Mouse (Mus musculus) ES-Bruce4 (cell line): ENCODE results near the gene Hepacam2. TPM values are rescaled to one million over a fixed set of nuclear protein-coding genes. Genes with fewer than 3 reads are reported as not detected.
"Not testable (repeated sequence)": the region's sequence is repeated elsewhere in the genome, so short reads cannot be mapped to it uniquely, and the experiment has no call there.

Experiments
- H3K27ac ChIP-seq: 2 replicates; pipeline ENCODE4 v1.5.1; 2012; ENCODE audit warnings: low read length, inconsistent platforms; ENCODE audit not compliant: insufficient read depth
- H3K27me3 ChIP-seq: 2 replicates; pipeline ENCODE4 v1.6.1; 2012; ENCODE audit warnings: mild to moderate bottlenecking, low read length, inconsistent platforms; ENCODE audit not compliant: control insufficient read depth, poor library complexity, insufficient read depth, severe bottlenecking
- H3K36me3 ChIP-seq: 2 replicates; pipeline ENCODE4 v1.6.1; 2012; ENCODE audit warnings: inconsistent platforms, mild to moderate bottlenecking, low read length, moderate library complexity; ENCODE audit not compliant: control insufficient read depth, poor library complexity, insufficient read depth, severe bottlenecking
- H3K4me1 ChIP-seq: one replicate; pipeline ENCODE4 v1.8.1; 2011; ENCODE audit warnings: low read length; ENCODE audit not compliant: control insufficient read depth, insufficient read depth
- H3K4me3 ChIP-seq: 2 replicates; pipeline ENCODE4 v1.5.1; 2011; ENCODE audit warnings: low read depth, mild to moderate bottlenecking, low read length
- H3K9ac ChIP-seq: 2 replicates; pipeline ENCODE4 v1.6.1; 2012; ENCODE audit warnings: low read depth, mild to moderate bottlenecking, inconsistent platforms; ENCODE audit not compliant: poor library complexity, severe bottlenecking
- H3K9me3 ChIP-seq: replicated peaks from 2 replicates; pipeline ENCODE4 v1.6.1; 2012; ENCODE audit warnings: mild to moderate bottlenecking, low read length, inconsistent platforms; ENCODE audit not compliant: control insufficient read depth, poor library complexity, insufficient read depth, severe bottlenecking
- CTCF ChIP-seq: IDR thresholded peaks from one replicate; pipeline ENCODE4 v1.8.1; 2011; ENCODE audit warnings: low read depth, low read length
- EP300 ChIP-seq: IDR thresholded peaks from 2 replicates; pipeline ENCODE4 v1.6.1; 2011; ENCODE audit warnings: low read depth, low read length; ENCODE audit not compliant: insufficient read depth
- POLR2A ChIP-seq: IDR thresholded peaks from one replicate; pipeline ENCODE4 v1.8.1; 2011; ENCODE audit warnings: low read length; ENCODE audit not compliant: insufficient read depth
- polyA plus RNA-seq: library from polyadenylated mRNA; stranded (reverse); fragments of >200 nt; gene quantifications from 2 replicates; pipeline ENCODE4 v1.2.4, GENCODE M21; 2011; ENCODE audit warnings: low read depth; ENCODE audit not compliant: missing spikeins, insufficient read depth, insufficient read length

Gene Hepacam2
- polyA plus RNA-seq, 1 experiment = 0.40 TPM

GRCm38 (mm10) chr6:3528198-3528597 lies 30.1 kb upstream of the Hepacam2 start:
- Histone ChIP-seq H3K27me3 (no peaks in the 10 kb centered on the region), H3K9ac (no peak overlapping the region), H3K4me1 (no peaks in the 10 kb centered on the region), H3K9me3 (no peaks in the 10 kb centered on the region), H3K36me3 (no peaks in the 10 kb centered on the region), H3K4me3 (no peak overlapping the region), H3K27ac (no peak overlapping the region)
- TF ChIP-seq POLR2A (no peak), EP300 (no peak), CTCF (no peak)

GRCm38 (mm10) chr6:3512611-3513010 lies 14.5 kb upstream of the Hepacam2 start:
- Histone ChIP-seq H3K9ac (no peak overlapping the region), H3K27ac (no peak overlapping the region), H3K27me3 (no peaks in the 10 kb centered on the region), H3K4me1 (no peaks in the 10 kb centered on the region), H3K36me3 (no peaks in the 10 kb centered on the region; the same call in 1 of the 2 replicates), H3K4me3 (no peak overlapping the region), H3K9me3 (no peaks in the 10 kb centered on the region)
- TF ChIP-seq CTCF = no peak
- TF ChIP-seq EP300 = no peak
- no peak for TF ChIP-seq POLR2A

- Histone ChIP-seq H3K9me3 (no peaks in the 10 kb centered on the region), H3K4me1 (no peaks in the 10 kb centered on the region), H3K27me3 (no peaks in the 10 kb centered on the region), H3K27ac (no peak overlapping the region), H3K36me3 (no peaks in the 10 kb centered on the region; the same call in 1 of the 2 replicates), H3K4me3 (no peak overlapping the region), H3K9ac (no peak overlapping the region)
- TF ChIP-seq POLR2A (no peak), CTCF (no peak), EP300 (no peak)
Observed at GRCm38 (mm10) chr6:3511612-3512011, 13.5 kb upstream of the Hepacam2 start.

GRCm38 (mm10) chr6:3511116-3511515 lies 13.0 kb upstream of the Hepacam2 start:
- Histone ChIP-seq H3K4me3 (no peak overlapping the region), H3K9me3 (no peaks in the 10 kb centered on the region), H3K36me3 (no peaks in the 10 kb centered on the region; the same call in 1 of the 2 replicates), H3K4me1 (no peaks in the 10 kb centered on the region), H3K9ac (no peak overlapping the region), H3K27ac (no peak overlapping the region), H3K27me3 (no peaks in the 10 kb centered on the region)
- TF ChIP-seq POLR2A (no peak), CTCF (no peak), EP300 (no peak)

GRCm38 (mm10) chr6:3509782-3510181 lies 11.7 kb upstream of the Hepacam2 start:
- Histone ChIP-seq H3K27me3 (no peaks in the 10 kb centered on the region), H3K4me1 (no peaks in the 10 kb centered on the region), H3K4me3 (no peak overlapping the region), H3K27ac (no peak overlapping the region), H3K36me3 (no peaks in the 10 kb centered on the region; the same call in 1 of the 2 replicates), H3K9ac (no peak overlapping the region), H3K9me3 (no peaks in the 10 kb centered on the region)
- TF ChIP-seq EP300 (no peak), CTCF (peak; percentile 13)

- not testable (repeated sequence) for H3K9me3 ChIP-seq, H3K9ac ChIP-seq, H3K4me3 ChIP-seq, H3K27me3 ChIP-seq, H3K27ac ChIP-seq, H3K4me1 ChIP-seq, H3K36me3 ChIP-seq
Observed at GRCm38 (mm10) chr6:3508151-3508550, 10.1 kb upstream of the Hepacam2 start.
